Mouse (Mus musculus) limb, embryonic 12.5 days (tissue): ENCODE data around the gene Tacr1. TPM values are rescaled to one million over a fixed set of nuclear protein-coding genes. Genes with fewer than 3 reads are reported as not detected.

Experiments used
- ATAC-seq: fragments of 200-750 bp; cut with Nextera tagmentation; 2 replicates; pipeline ENCODE4 v1.8.0; 2017; ENCODE audit warnings: low read depth, moderate TSS enrichment; ENCODE audit not compliant: insufficient number of reproducible peaks, insufficient read depth, low FRiP score, low TSS enrichment
- H3K27ac ChIP-seq: fragments of 300-500 bp; sonication (generic); 2 replicates; pipeline ENCODE4 v1.5.1; 2016; ENCODE audit warnings: mild to moderate bottlenecking, moderate library complexity
- H3K27me3 ChIP-seq: fragments of 300-500 bp; sonication (generic); 2 replicates; pipeline ENCODE4 v1.6.1; 2016; ENCODE audit warnings: mild to moderate bottlenecking, moderate library complexity
- H3K36me3 ChIP-seq: fragments of 300-500 bp; sonication (generic); 2 replicates; pipeline ENCODE4 v1.6.1; 2016; ENCODE audit warnings: mild to moderate bottlenecking, moderate library complexity
- H3K4me1 ChIP-seq: fragments of 300-500 bp; sonication (generic); replicated peaks from 2 replicates; pipeline ENCODE4 v1.6.1; 2016
- H3K4me2 ChIP-seq: fragments of 300-500 bp; sonication (generic); 2 replicates; pipeline ENCODE4 v1.6.1; 2016; ENCODE audit warnings: mild to moderate bottlenecking, moderate library complexity
- H3K4me3 ChIP-seq: fragments of 300-500 bp; sonication (generic); replicated peaks from 2 replicates; pipeline ENCODE4 v1.5.1; 2016; ENCODE audit warnings: mild to moderate bottlenecking
- H3K9ac ChIP-seq: fragments of 300-500 bp; sonication (generic); replicated peaks from 2 replicates; pipeline ENCODE4 v1.6.1; 2016; ENCODE audit warnings: mild to moderate bottlenecking, moderate library complexity
- H3K9me3 ChIP-seq: fragments of 300-500 bp; sonication (generic); 2 replicates; pipeline ENCODE4 v1.6.1; 2016; ENCODE audit warnings: mild to moderate bottlenecking, moderate library complexity
- WGBS: fragments of 180-500 bp; shearing (Covaris S2); methylation state at CpG from one replicate; pipeline ENCODE4 v1.1.7; 2016; 5-methylcytosine and 5-hydroxymethylcytosine counted together
- polyA plus RNA-seq: library from polyadenylated mRNA; unstranded; fragments of >200 nt; fragmentation: Nextera tagmentation; extraction: Ambion mirVana; gene quantifications from 2 replicates; pipeline ENCODE4 v1.2.1, GENCODE M21; 2016

Gene Tacr1
- polyA plus RNA-seq, 1 experiment from 2014 or later, result 0.18 TPM

GRCm38 (mm10) chr6:82609339-82609926 lies 207.3 kb downstream of the Tacr1 start:
- no peak for ATAC-seq
- Histone ChIP-seq H3K36me3 (no peaks in the 10 kb centered on the region), H3K4me1 (peaks cover 3% of the 10 kb centered on the region; the same call in 1 of the 2 replicates), H3K9me3 (no peaks in the 10 kb centered on the region), H3K9ac (no peak overlapping the region), H3K27ac (no peak overlapping the region), H3K27me3 (no peaks in the 10 kb centered on the region), H3K4me2 (no peak overlapping the region), H3K4me3 (no peak overlapping the region)
- 86% methylated on average over 7 of the region's 7 CpGs for WGBS
